Mouse (Mus musculus) heart, embryonic 14.5 days (tissue): ENCODE results near the gene Nuak1. TPM values are rescaled to one million over a fixed set of nuclear protein-coding genes. Genes with fewer than 3 reads are reported as not detected.

Experiments used
- ATAC-seq: fragments of 200-750 bp; cut with Nextera tagmentation; 2 replicates; pipeline ENCODE4 v1.8.0; 2017; ENCODE audit warnings: low read depth, moderate TSS enrichment; ENCODE audit not compliant: insufficient number of reproducible peaks, insufficient read depth, low FRiP score
- H3K27ac ChIP-seq, 2 experiments: fragments of 200-500 bp in 1 of 2; fragments of 300-500 bp in 1 of 2; sonication (generic) in 1 of 2; replicated peaks in 1 of 2; 2 replicates each; pipeline ENCODE4 v1.5.1; 2012 to 2014; ENCODE audit warnings: low read depth in 2 of 2, low read length in 2 of 2, control low read depth in 1 of 2, mild to moderate bottlenecking in 1 of 2, mixed read lengths in 1 of 2; ENCODE audit not compliant: control insufficient read depth in 1 of 2, insufficient read depth in 1 of 2
- H3K27me3 ChIP-seq: fragments of 300-500 bp; sonication (generic); 2 replicates; pipeline ENCODE4 v1.6.1; 2014; ENCODE audit warnings: mild to moderate bottlenecking, low read length, control low read depth; ENCODE audit not compliant: control insufficient read depth, insufficient read depth
- H3K36me3 ChIP-seq: fragments of 300-500 bp; sonication (generic); 2 replicates; pipeline ENCODE4 v1.6.1; 2014; ENCODE audit warnings: mild to moderate bottlenecking, control low read depth, low read length, mixed read lengths; ENCODE audit not compliant: control insufficient read depth, insufficient read depth
- H3K4me1 ChIP-seq, 2 experiments: fragments of 200-500 bp in 1 of 2; fragments of 300-500 bp in 1 of 2; sonication (generic) in 1 of 2; 2 replicates each; pipeline ENCODE4 v1.6.1; 2012 to 2014; ENCODE audit warnings: low read length in 2 of 2, control low read depth in 1 of 2, mixed read lengths in 1 of 2; ENCODE audit not compliant: control insufficient read depth in 2 of 2, insufficient read depth in 2 of 2
- H3K4me2 ChIP-seq: fragments of 300-500 bp; sonication (generic); 2 replicates; pipeline ENCODE4 v1.6.1; 2014; ENCODE audit warnings: mild to moderate bottlenecking, low read length
- H3K4me3 ChIP-seq, 2 experiments: fragments of 200-500 bp in 1 of 2; fragments of 300-500 bp in 1 of 2; sonication (generic) in 1 of 2; 2 replicates each; pipeline ENCODE4 v1.5.1; 2012 to 2014; ENCODE audit warnings: low read length in 2 of 2, mild to moderate bottlenecking in 2 of 2, control low read depth in 1 of 2, low read depth in 1 of 2, moderate library complexity in 1 of 2; ENCODE audit not compliant: control insufficient read depth in 1 of 2, insufficient read depth in 1 of 2
- H3K9ac ChIP-seq: fragments of 300-500 bp; sonication (generic); 2 replicates; pipeline ENCODE4 v1.6.1; 2014; ENCODE audit warnings: mild to moderate bottlenecking, low read length
- H3K9me3 ChIP-seq: fragments of 300-500 bp; sonication (generic); 2 replicates; pipeline ENCODE4 v1.6.1; 2016; ENCODE audit warnings: low read length, control low read depth; ENCODE audit not compliant: control insufficient read depth
- WGBS: fragments of 180-500 bp; shearing (Covaris S2); extraction: QIAGEN DNeasy Blood & Tissue Kit; methylation state at CpG from one replicate; pipeline ENCODE4 v1.1.7; 2014; 5-methylcytosine and 5-hydroxymethylcytosine counted together
- polyA plus RNA-seq: library from polyadenylated mRNA; unstranded; fragments of >200 nt; fragmentation: Nextera tagmentation; extraction: Ambion mirVana; gene quantifications from 2 replicates; pipeline ENCODE4 v1.2.1, GENCODE M21; 2014

Gene Nuak1
- polyA plus RNA-seq, 1 experiment from 2014 or later: 3.4 TPM

- ATAC-seq: no peak
- Histone ChIP-seq H3K4me3 (peak overlapping the region; percentile 19 to 20), H3K9me3 (no peaks in the 10 kb centered on the region), H3K27me3 (no peaks in the 10 kb centered on the region), H3K9ac (peak overlapping the region; percentile 68), H3K4me1 (peaks cover 69 to 94% of the 10 kb centered on the region in 2 experiments), H3K27ac (peak overlapping the region; percentile 90 to 94), H3K4me2 (peak overlapping the region; percentile 60), H3K36me3 (peaks cover 30% of the 10 kb centered on the region)
- WGBS: 6% methylated on average over 4 of the region's 4 CpGs
Measured at GRCm38 (mm10) chr10:84387338-84387737, 53.1 kb downstream of the Nuak1 start.

- Histone ChIP-seq H3K27ac (peak overlapping the region; percentile 90 to 94), H3K9me3 (no peaks in the 10 kb centered on the region), H3K4me2 (peak overlapping the region; percentile 60), H3K27me3 (no peaks in the 10 kb centered on the region), H3K4me3 (no peak overlapping the region), H3K36me3 (peaks cover 27% of the 10 kb centered on the region), H3K9ac (peak overlapping the region; percentile 68), H3K4me1 (peaks cover 65 to 94% of the 10 kb centered on the region in 2 experiments)
- ATAC-seq: no peak
- WGBS: 23% methylated on average over 13 of the region's 13 CpGs
Measured at GRCm38 (mm10) chr10:84386625-84387242, 53.7 kb downstream of the Nuak1 start.

- H3K27me3 ChIP-seq: no peaks in the 10 kb centered on the region
- H3K27ac ChIP-seq: peak overlapping the region in 1 of 2 experiments; percentile 94; a peak in 1 of 4 replicates
- H3K4me3 ChIP-seq: no peak overlapping the region
- peaks cover 65 to 94% of the 10 kb centered on the region in 2 experiments for H3K4me1 ChIP-seq
- no peaks in the 10 kb centered on the region for H3K9me3 ChIP-seq
- no peak overlapping the region for H3K4me2 ChIP-seq
- no peak for ATAC-seq
- peak overlapping the region; percentile 10; the same call in 1 of the 2 replicates for H3K9ac ChIP-seq
- peaks cover 22% of the 10 kb centered on the region for H3K36me3 ChIP-seq
- WGBS: 53% methylated on average over 3 of the region's 3 CpGs
Measured at GRCm38 (mm10) chr10:84386214-84386613, 54.2 kb downstream of the Nuak1 start.

GRCm38 (mm10) chr10:84384761-84385160 lies 55.6 kb downstream of the Nuak1 start:
- Histone ChIP-seq H3K4me1 (peaks cover 60 to 83% of the 10 kb centered on the region in 2 experiments), H3K9me3 (no peaks in the 10 kb centered on the region), H3K36me3 (peaks cover 17% of the 10 kb centered on the region; the same call in 1 of the 2 replicates), H3K4me3 (no peak overlapping the region), H3K27ac (peak overlapping the region; percentile 22 to 25; a peak in 1 of 4 replicates), H3K4me2 (no peak overlapping the region), H3K9ac (no peak overlapping the region), H3K27me3 (no peaks in the 10 kb centered on the region)
- no peak for ATAC-seq
- WGBS: 63% methylated on average over 9 of the region's 9 CpGs

GRCm38 (mm10) chr10:84382900-84383883 lies 57.2 kb downstream of the Nuak1 start:
- H3K27ac ChIP-seq: peak overlapping the region; percentile 69 to 84
- no peaks in the 10 kb centered on the region for H3K9me3 ChIP-seq
- WGBS: 3% methylated on average over 17 of the region's 17 CpGs
- H3K4me1 ChIP-seq: peaks cover 47 to 67% of the 10 kb centered on the region in 2 experiments
- H3K9ac ChIP-seq: 0 out of 2 replicates have a peak overlapping the region, but pooled peaks have one; percentile 38
- peak; percentile 70 for ATAC-seq
- no peak overlapping the region for H3K4me3 ChIP-seq
- peak overlapping the region; percentile 7 for H3K4me2 ChIP-seq
- H3K36me3 ChIP-seq: peaks cover 32% of the 10 kb centered on the region
- no peaks in the 10 kb centered on the region for H3K27me3 ChIP-seq

GRCm38 (mm10) chr10:84381276-84381798 lies 59.1 kb downstream of the Nuak1 start:
- H3K4me1 ChIP-seq: peaks cover 30 to 48% of the 10 kb centered on the region in 2 experiments
- H3K4me2 ChIP-seq: no peak overlapping the region
- H3K4me3 ChIP-seq: no peak overlapping the region
- no peak overlapping the region for H3K9ac ChIP-seq
- no peaks in the 10 kb centered on the region for H3K27me3 ChIP-seq
- peaks cover 41% of the 10 kb centered on the region for H3K36me3 ChIP-seq
- 70% methylated on average over 2 of the region's 2 CpGs for WGBS
- no peak for ATAC-seq
- no peak overlapping the region for H3K27ac ChIP-seq
- H3K9me3 ChIP-seq: no peaks in the 10 kb centered on the region

GRCm38 (mm10) chr10:84379366-84379765 lies 61.0 kb downstream of the Nuak1 start:
- WGBS: 97% methylated on average over 1 of the region's 1 CpGs
- Histone ChIP-seq H3K4me3 (no peak overlapping the region), H3K9ac (no peak overlapping the region), H3K27ac (no peak overlapping the region), H3K27me3 (no peaks in the 10 kb centered on the region), H3K4me2 (no peak overlapping the region), H3K4me1 (peaks cover 13 to 29% of the 10 kb centered on the region in 2 experiments), H3K9me3 (no peaks in the 10 kb centered on the region), H3K36me3 (peaks cover 50% of the 10 kb centered on the region)
- ATAC-seq: no peak
